Mouse (Mus musculus): ENCODE data around the gene Neurog1.

The Neurog1 gene

DNA sequence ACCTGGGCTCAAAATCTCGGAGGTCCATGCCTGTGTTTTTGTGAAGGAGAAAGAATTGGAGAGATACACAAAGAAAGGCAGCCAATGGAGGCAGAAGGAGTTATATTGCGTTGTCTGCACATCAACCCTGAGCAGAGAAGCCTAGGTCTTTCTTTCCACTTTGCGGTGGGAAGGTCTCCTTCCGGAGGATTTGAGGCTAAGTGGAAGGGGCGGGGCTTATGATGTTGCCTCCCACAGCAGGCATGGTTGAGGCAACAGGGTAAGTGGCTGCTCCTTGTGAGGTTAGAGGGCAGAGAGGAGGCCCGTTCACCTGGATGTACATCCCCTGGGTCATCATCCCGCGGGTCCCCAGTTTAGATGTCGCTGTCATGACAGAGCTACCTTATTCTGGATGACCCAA, 32.7 kb downstream of the Neurog1 start:
- no peak for DNase-seq (ENCODE audit: low spot score in 2 of 2)

DNA sequence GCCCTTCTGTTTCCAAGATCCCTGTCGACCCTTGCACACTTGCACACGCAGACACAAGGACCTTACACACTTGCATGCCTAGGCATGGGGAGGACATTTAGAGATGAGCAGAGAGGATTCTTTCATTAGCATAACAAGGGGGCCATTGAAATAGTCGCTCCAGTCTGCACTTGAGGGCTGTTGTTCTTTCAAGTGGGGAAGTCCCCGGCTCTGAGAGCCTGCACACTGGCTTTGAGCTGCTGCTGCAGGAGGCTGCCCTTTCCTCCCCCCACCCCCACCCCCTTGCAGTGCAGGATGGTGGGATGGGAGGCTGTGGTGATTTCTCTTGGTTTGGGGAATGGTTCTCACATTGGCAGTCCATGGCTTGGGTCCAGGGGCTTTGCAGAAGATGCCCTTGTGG, 35.9 kb downstream of the Neurog1 start:
- DNase-seq (ENCODE audit: low spot score in 2 of 2), result no peak

DNA sequence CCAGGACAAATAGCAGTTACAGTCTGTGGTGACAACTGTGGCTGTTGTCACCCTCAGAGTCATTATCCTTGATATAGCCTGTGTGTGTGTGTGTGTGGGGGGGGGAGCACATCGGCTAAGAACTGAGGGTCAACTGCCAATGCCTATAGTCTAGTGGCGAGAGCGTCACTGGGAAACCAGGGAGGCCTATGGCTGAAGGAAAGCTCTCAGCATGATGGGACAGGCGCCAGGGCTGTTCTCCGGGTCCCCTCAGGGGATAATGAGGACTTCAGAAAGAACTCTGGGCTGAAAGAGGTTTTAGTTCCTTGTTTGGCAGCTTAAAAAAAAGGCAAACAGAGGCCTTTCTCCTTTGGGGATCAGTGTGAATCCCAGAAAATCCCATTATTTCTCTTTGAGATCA, 37.3 kb downstream of the Neurog1 start:
- DNase-seq (ENCODE audit: low spot score in 2 of 2), result no peak

DNA sequence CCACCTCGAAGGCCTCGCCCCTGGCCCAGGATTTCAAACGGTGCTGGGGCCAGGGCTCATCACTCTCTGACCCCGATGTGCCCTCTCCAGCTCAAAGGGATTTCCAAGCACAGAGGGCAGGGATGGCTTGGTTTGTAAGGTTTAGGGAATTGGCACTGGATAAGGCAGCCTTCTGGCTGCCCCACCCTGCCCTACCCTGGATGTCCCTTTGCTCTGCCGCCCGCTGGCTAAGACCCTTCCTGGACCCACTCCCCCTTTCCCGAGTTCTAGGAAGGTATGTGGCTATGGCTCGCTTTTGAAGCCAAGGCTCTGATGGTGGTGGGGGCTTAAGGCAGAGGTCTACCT, 42.9 kb downstream of the Neurog1 start:
- DNase-seq (ENCODE audit: low spot score in 2 of 2), result no peak

DNA sequence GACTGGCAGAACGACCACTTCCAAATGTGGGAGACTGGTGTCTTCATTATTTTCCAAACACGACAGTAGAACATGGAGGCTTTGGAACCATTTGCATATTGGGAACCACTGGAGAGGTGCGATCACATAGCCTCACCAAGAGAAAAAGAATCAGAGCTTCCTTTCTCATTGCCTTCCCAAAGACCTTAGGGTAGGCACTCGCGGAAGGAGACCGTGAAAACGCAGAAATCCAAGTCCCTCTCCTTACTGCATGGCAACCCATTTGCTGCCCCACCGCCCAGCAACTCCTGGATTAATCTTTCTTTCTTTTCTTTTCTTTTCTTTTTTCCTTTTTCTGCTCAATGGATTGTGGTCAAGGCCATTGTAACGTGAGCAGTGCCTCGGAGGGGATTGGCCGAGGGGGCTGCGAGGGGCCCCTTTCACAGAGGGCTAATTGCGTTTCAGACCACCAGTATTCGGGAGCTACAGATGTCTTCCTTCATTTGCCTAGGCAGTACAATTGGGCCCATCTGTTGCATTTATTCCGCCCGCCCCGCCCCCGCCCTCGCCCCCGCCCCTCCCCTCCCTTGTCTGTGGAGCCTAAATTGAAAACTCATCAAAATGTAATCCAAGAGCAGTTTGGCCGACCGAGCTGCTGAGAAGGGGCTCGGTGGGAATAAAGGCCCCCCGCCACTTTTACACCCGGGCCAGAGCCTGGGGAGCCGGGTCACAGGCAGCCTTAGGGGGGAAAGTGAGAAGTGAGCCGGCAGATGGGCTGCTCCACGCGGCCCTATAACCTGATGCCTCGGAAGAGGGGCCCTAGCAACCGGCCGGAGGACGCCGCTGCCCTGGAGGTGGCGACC, 43.5 kb downstream of the Neurog1 start:
- no peak for DNase-seq (ENCODE audit: low spot score in 2 of 2)

Data from urinary bladder, postnatal 4 days (tissue).